Mouse (Mus musculus): ENCODE data around the gene Gm45716.

The Gm45716 gene

GRCm38 (mm10) chr11:90214246-90214645 is 26.8 kb downstream of the Gm45716 start:
- DNase-seq (ENCODE audit: low spot score), result no peak

DNA sequence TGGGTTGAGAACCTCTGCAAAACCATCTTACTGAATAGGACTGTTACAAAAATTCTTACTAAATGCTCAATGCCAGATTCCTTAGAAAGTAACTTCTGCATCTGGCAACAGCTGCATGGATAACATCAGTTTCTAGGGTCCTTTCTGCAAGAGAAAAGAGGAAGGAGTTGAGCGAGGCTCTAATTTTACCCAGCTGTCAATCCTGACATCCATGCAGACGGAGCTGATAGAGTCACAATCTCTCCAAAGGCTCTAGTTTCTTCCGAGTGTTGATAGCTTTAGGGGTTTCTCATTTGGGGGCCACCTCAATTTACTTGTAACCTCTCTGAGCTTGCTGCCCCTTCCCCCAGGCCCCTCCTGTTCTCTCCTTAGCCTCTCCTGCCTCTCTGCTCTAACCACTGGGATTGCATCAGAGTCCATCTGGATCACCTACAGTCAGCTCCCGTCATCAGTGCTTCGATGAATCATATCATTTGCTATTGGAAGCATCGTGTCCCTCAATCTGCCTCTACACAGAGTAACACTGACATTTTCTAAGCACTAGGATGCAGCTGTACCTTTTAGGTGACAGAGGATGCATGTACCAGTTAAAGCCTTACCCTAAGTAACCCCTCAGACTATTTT is 32.7 kb downstream of the Gm45716 start:
- DNase-seq (ENCODE audit: low spot score), result no peak

GRCm38 (mm10) chr11:90220750-90221149 is 33.3 kb downstream of the Gm45716 start:
- no peak for DNase-seq (ENCODE audit: low spot score)

GRCm38 (mm10) chr11:90224914-90225470 is 37.5 kb downstream of the Gm45716 start:
- DNase-seq (ENCODE audit: low spot score), result no peak

GRCm38 (mm10) chr11:90227000-90227922 is 39.8 kb downstream of the Gm45716 start:
- no peak for DNase-seq (ENCODE audit: low spot score)

DNA sequence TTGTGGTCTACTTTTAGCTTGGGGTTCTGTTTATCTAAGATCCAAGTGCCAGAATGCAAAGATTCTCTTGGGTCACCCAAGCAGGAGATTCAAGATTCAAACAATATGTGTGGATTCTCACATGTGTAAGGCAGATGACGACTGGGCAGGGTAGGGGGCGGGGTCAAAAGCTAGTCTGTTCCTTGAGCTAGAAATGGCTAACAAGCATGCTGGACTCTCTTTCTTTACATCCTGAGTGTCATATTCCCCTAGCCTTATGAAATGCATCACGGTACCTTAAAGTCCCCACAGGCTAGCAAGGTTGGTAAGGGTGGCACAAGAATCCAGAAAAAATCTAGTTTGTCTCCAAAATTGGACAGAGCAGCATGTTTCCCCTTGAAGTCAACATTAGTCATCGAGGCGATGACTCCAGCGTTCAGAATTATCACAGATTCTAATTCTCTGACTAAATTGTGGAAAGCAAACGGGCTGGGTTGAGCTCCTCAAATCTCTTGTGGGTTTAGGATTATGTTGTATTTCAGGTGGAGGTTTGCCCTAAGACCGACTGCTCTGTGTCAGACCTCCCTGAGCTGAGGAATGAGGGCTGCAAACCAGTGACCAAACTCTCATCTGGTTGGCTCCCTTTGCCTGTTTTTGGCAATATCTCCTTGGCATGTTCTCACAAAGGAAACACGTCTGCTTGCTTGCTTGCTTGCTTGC is 40.9 kb downstream of the Gm45716 start:
- DNase-seq (ENCODE audit: low spot score), result no peak

DNA sequence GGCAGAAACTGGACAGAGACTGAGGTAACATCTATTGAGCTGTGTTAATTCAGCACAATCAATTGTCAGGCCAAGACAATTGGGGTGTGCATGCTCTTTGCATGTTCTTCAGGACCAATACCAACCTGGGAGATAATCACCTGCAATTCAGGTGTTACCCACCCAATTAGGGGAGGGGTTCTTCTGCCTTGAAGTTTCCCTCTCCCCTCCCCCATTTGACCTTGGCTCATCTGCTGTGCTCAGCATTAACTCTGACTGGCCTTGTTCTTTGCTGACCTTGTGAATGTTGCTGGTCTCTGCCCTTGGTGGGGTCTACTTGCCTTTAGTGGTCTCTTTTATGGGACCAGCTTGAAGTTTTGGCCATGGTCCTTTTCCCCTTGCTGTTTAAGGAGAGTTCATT is 42.3 kb downstream of the Gm45716 start:
- no peak for DNase-seq (ENCODE audit: low spot score)

DNA sequence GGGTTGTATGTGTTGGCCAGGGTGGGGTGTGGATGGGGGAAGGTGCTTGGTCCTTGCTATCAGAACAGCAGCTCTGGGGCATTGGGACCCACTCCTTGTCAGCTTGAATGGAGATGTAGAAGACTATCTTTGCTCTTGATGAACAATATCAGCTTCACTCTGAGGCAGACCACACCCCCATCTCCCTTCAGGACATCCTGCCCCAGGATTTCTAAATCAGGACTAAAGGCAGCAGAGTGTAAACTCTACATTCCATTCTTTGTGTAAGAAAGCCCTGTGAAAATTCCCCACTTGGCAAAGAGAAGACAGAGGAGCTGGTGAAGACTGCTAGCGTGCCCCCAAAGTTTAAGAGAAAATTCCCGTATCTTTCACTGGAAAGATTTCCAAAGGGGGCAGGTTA is 43.2 kb downstream of the Gm45716 start:
- no peak for DNase-seq (ENCODE audit: low spot score)

GRCm38 (mm10) chr11:90231631-90232030 is 44.1 kb downstream of the Gm45716 start:
- no peak for DNase-seq (ENCODE audit: low spot score)

- no peak for DNase-seq (ENCODE audit: low spot score)
These were observed 45.2 kb downstream of the Gm45716 start for GRCm38 (mm10) chr11:90232685-90233084.

DNA sequence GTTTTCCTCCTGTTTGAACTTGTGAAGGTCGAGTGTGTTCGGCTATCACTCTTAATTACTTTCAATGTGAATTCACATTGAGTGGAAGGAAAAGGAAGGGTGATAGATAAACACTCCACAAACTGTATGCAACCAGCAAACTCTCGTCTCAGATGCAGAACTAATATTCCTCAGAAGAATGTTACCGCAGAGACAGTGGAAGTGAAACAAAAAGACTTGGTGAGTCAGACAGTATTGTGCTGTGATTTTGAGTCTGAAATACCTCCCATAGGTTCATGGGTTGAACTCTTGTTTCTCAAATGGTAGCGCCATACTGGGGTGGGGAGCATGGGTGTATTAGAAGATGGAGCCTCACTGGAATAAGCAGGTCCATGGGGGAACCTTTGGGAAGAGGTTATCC is 47.7 kb downstream of the Gm45716 start:
- no peak for DNase-seq (ENCODE audit: low spot score)

DNA sequence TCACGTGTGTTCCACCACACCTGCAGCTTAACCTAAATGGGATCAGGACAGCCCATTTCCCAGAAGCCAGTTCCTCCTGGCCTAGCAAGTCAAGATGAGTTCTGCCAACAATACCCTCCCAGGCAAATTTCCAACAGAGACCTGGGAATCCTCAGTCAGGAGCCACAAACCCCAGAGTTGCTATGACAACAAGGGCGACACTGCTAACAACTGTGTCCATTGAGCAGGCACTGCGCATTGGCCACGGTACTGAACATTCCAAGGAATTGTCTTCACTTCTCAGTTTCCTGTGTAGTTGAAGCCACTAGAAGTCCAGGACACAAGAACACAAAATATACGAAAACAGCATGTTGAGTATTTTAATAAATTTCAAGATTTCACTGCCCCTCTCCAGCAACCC is 50.1 kb downstream of the Gm45716 start:
- DNase-seq (ENCODE audit: low spot score), result no peak

DNA sequence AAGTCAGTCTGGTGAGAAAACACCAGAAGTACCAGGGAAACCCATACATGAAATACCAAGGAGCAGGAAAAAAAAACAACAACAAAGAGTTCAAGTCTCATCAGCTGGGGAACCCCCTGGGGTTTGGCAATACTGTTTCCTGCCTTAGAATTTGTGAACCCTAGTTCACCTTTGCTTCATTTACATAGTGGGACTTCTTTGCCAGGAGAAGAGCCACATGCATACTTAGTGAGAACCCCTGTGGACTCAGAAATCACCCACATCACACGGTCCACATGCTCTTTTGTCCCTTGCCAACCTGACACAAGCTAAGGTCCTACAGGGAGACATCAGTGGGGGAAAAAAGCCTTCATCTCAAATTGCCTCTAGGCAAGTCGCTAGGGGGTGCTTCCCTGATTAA is 51.2 kb downstream of the Gm45716 start:
- DNase-seq (ENCODE audit: low spot score), result no peak

DNA sequence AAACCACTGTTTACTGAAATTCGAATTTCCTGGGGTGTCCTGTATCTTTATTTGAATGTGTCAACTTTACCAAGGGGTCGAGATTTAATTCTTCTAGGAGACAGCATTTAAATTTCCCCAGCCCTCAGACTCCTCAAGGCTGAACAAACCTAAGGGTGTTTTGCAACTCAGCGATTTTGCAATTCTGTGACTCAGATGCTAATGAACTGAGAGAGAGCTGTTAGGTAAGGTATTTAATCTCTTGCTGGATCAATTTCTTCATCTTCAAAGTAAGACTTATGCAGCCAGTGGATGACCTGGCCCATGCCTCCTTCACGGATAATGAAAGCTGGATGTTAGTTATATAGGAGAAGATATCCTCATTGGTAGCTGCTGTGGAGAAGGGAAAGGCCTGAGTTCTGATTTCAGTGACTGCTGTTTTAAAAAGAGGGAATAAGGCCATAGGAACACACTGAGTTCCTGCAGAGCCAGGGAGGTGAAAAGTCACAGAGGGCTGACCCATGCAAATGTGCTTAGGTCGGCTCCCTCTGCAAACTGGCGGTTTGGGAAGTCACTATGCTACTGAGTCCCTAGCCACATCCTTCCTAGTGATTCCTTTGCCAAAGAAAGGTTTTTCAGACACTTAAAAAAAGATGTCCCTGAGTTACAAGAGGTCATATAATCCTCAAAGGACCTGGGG is 53.3 kb downstream of the Gm45716 start:
- DNase-seq (ENCODE audit: low spot score), result no peak

GRCm38 (mm10) chr11:90241874-90242273 is 54.4 kb downstream of the Gm45716 start:
- DNase-seq (ENCODE audit: low spot score), result no peak

- no peak for DNase-seq (ENCODE audit: low spot score)
These were observed 55.8 kb downstream of the Gm45716 start for GRCm38 (mm10) chr11:90243300-90243699.

- no peak for DNase-seq (ENCODE audit: low spot score)
These were observed 58.1 kb downstream of the Gm45716 start for GRCm38 (mm10) chr11:90245630-90246029.

- DNase-seq (ENCODE audit: low spot score), result no peak
These were observed 59.2 kb downstream of the Gm45716 start for GRCm38 (mm10) chr11:90246676-90247075.

GRCm38 (mm10) chr11:90247793-90248192 is 60.3 kb downstream of the Gm45716 start:
- no peak for DNase-seq (ENCODE audit: low spot score)

GRCm38 (mm10) chr11:90249025-90249650 is 61.7 kb downstream of the Gm45716 start, which contains the start of gene Mmd:
Mmd (plus strand) TSS chr11:90249456.
- DNase-seq (ENCODE audit: low spot score), result peak; percentile 97

DNA sequence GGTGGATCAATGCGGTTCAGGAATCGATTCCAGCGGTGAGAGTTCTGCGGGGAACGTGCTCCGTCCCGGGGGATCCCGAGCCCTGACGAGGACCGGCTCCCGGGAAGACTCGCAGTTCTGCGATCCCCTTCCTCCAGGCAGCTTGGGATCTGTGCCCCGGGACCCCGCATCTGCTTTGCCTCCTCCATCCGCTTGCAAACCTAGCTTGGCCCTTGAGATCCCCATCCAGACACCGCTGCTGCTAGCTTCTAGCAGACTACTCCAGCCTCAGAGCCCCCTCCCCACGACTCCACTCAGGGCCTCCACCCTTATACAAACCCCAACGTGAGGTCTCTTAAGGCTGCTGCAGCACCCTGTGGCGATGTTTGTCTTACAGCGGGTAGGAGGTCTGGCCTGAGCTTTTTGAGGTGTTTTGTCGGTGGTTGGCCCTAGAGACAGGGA is 62.2 kb downstream of the Gm45716 start:
- peak; percentile 41 for DNase-seq (ENCODE audit: low spot score)

Measured in testis, postnatal 14 days (tissue).